Mouse (Mus musculus) limb, embryonic 15.5 days (tissue): ENCODE measurements around the gene Gm4214. TPM values are rescaled to one million over a fixed set of nuclear protein-coding genes. Genes with fewer than 3 reads are reported as not detected.
"Not testable (repeated sequence)": the region's sequence is repeated elsewhere in the genome, so short reads cannot be mapped to it uniquely, and the experiment has no call there.

Experiments
- ATAC-seq: fragments of 200-750 bp; cut with Nextera tagmentation; 2 replicates; pipeline ENCODE4 v1.8.0; 2017; ENCODE audit warnings: low read depth, moderate TSS enrichment; ENCODE audit not compliant: insufficient number of reproducible peaks, low FRiP score, low TSS enrichment
- H3K27ac ChIP-seq: fragments of 300-500 bp; sonication (generic); 2 replicates; pipeline ENCODE4 v1.5.1; 2015; ENCODE audit warnings: moderate library complexity, mild to moderate bottlenecking, inconsistent platforms
- H3K27me3 ChIP-seq: fragments of 300-500 bp; sonication (generic); 2 replicates; pipeline ENCODE4 v1.6.1; 2015; ENCODE audit warnings: inconsistent platforms
- H3K36me3 ChIP-seq: fragments of 300-500 bp; sonication (generic); 2 replicates; pipeline ENCODE4 v1.6.1; 2015; ENCODE audit warnings: inconsistent platforms
- H3K4me1 ChIP-seq: fragments of 300-500 bp; sonication (generic); 2 replicates; pipeline ENCODE4 v1.6.1; 2015; ENCODE audit warnings: inconsistent platforms
- H3K4me2 ChIP-seq: fragments of 300-500 bp; sonication (generic); 2 replicates; pipeline ENCODE4 v1.6.1; 2015; ENCODE audit warnings: mild to moderate bottlenecking, inconsistent platforms
- H3K4me3 ChIP-seq: fragments of 300-500 bp; sonication (generic); 2 replicates; pipeline ENCODE4 v1.5.1; 2015; ENCODE audit warnings: mild to moderate bottlenecking, inconsistent platforms
- H3K9ac ChIP-seq: fragments of 300-500 bp; sonication (generic); 2 replicates; pipeline ENCODE4 v1.6.1; 2015; ENCODE audit warnings: inconsistent platforms
- H3K9me3 ChIP-seq: fragments of 300-500 bp; sonication (generic); 2 replicates; pipeline ENCODE4 v1.6.1; 2016; ENCODE audit warnings: inconsistent platforms
- WGBS: fragments of 180-500 bp; shearing (Covaris S2); methylation state at CpG from one replicate; pipeline ENCODE4 v1.1.7; 2015; 5-methylcytosine and 5-hydroxymethylcytosine counted together
- polyA plus RNA-seq: library from polyadenylated mRNA; unstranded; fragments of >200 nt; fragmentation: Nextera tagmentation; extraction: Ambion mirVana; gene quantifications from 2 replicates; pipeline ENCODE4 v1.2.1, GENCODE M21; 2015

The Gm4214 gene
- not detected in 2 replicates for polyA plus RNA-seq

DNA sequence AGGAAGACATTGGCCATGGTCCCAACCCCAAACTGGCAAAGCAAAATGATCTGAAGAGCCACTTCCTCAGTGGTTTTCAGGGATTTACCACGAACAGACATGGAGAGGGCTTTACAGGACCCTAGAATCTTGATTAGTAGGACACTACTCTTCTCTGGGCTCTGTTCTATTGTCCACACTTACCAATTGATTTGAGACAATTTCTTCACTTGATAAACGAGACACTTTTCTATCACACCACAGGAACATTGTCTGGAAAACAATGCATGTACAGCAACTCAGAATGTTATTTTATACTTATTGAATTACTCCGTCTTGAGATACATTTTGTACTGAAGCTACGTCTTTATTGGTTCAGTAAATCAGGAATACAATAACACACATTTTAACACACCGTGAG lies at the start of gene Gm4214:
TSS of gene Gm4214 (minus strand) at position 101 of the 400 bp plus-strand sequence.
- not testable (repeated sequence) for H3K4me1 ChIP-seq, ATAC-seq
- WGBS = no CpG with 5 or more reads among the region's 5 CpGs

GRCm38 (mm10) chr7:23019823-23020222 lies 35.4 kb upstream of the Gm4214 start, which contains the start of gene Gm4216:
Gene Gm4216, minus strand, starts transcription at chr7:23019923.
- H3K4me2 ChIP-seq, H3K4me1 ChIP-seq, H3K9ac ChIP-seq, H3K27me3 ChIP-seq, H3K36me3 ChIP-seq, H3K4me3 ChIP-seq, H3K9me3 ChIP-seq, H3K27ac ChIP-seq, ATAC-seq: not testable (repeated sequence)
- WGBS = no CpG with 5 or more reads among the region's 3 CpGs

More for the DNA sequence above, at the start of gene Gm4214:
- not testable (repeated sequence) for H3K4me2 ChIP-seq, H3K4me3 ChIP-seq, H3K9ac ChIP-seq, H3K27me3 ChIP-seq, H3K9me3 ChIP-seq, H3K36me3 ChIP-seq, H3K27ac ChIP-seq

Other genes with a start within 250 kb of the Gm4214 start
- gene Vmn1r157, start 223.0 kb downstream of the Gm4214 start, polyA plus RNA-seq = not detected in 2 replicates
- gene Vmn1r158, start 193.9 kb downstream of the Gm4214 start, polyA plus RNA-seq = not detected in 2 replicates
- gene Vmn1r159, start 141.1 kb downstream of the Gm4214 start, polyA plus RNA-seq = not detected in 2 replicates
- not detected in 2 replicates for gene Vmn1r160, start 113.4 kb downstream of the Gm4214 start, polyA plus RNA-seq
- not detected in 2 replicates for gene Gm4216, start 35.2 kb upstream of the Gm4214 start, polyA plus RNA-seq
- not detected in 2 replicates for gene Vmn1r163, start 70.9 kb upstream of the Gm4214 start, polyA plus RNA-seq
- gene Gm8720, start 82.8 kb upstream of the Gm4214 start, polyA plus RNA-seq = not detected in 2 replicates
- not detected in 2 replicates for gene Gm10662, start 159.8 kb upstream of the Gm4214 start, polyA plus RNA-seq
- gene Vmn1r165, start 232.7 kb upstream of the Gm4214 start, polyA plus RNA-seq = not detected in 2 replicates